Mouse (Mus musculus) liver, postnatal 0 days (tissue): ENCODE measurements around the gene Gm8251.

Experiments used
- CTCF ChIP-seq: sonication (generic); IDR thresholded peaks from 2 replicates; pipeline ENCODE4 v1.5.1; 2016; ENCODE audit warnings: antibody characterized with exemption, low read depth
- EP300 ChIP-seq: IDR thresholded peaks from 2 replicates; pipeline ENCODE4 v1.6.1; 2016; ENCODE audit warnings: antibody characterized with exemption, low read depth, mild to moderate bottlenecking

GRCm38 (mm10) chr1:44102939-44103338 lies 41.2 kb upstream of the Gm8251 start:
- no peak for TF ChIP-seq CTCF
- no peak for TF ChIP-seq EP300
